Mouse (Mus musculus) Patski (cell line): ENCODE data around the gene Topors. TPM values are rescaled to one million over a fixed set of nuclear protein-coding genes. Genes with fewer than 3 reads are reported as not detected.

ENCODE experiments used
- ATAC-seq: fragments of 100-300 bp; one replicate; pipeline ENCODE4 v1.8.0; 2021
- CTCF ChIA-PET: fragments of 350-600 bp; sonication (Branson Sonifier 250); formaldehyde crosslinking; loops from one replicate; lab custom pipeline; 2022; ENCODE audit warnings: inconsistent platforms; lab: Charles Lee
- POLR2A ChIA-PET: fragments of 350-600 bp; sonication (Branson Sonifier 250); formaldehyde crosslinking; loops from one replicate; lab custom pipeline; 2022; ENCODE audit warnings: antibody characterized with exemption, inconsistent platforms; lab: Charles Lee
- DNase-seq: peaks from one replicate; pipeline ENCODE4 v3.0.0-alpha.2; 2011; ENCODE audit warnings: low read depth, low spot score
- H3K27me3 ChIP-seq: fragments of 371-371 bp; one replicate; pipeline ENCODE4 v1.5.1; 2021
- CTCF ChIP-seq: fragments of 100-300 bp; IDR thresholded peaks from one replicate; pipeline ENCODE4 v1.5.1; 2021
- in situ Hi-C: fragments of 300-500 bp; cut with MboI; formaldehyde crosslinking; loops from 3 replicates; pipeline ENCODE4 v1.11.1; 2018; ENCODE audit warnings: low pct_unique_long_range_greater_than_20kb, mixed read lengths
- polyA plus RNA-seq: library from polyadenylated mRNA; unstranded; gene quantifications from one replicate; pipeline ENCODE4 v1.2.3, GENCODE M21; 2021

The Topors gene
- polyA plus RNA-seq, 1 experiment from 2014 or later: 27.6 TPM

DNA sequence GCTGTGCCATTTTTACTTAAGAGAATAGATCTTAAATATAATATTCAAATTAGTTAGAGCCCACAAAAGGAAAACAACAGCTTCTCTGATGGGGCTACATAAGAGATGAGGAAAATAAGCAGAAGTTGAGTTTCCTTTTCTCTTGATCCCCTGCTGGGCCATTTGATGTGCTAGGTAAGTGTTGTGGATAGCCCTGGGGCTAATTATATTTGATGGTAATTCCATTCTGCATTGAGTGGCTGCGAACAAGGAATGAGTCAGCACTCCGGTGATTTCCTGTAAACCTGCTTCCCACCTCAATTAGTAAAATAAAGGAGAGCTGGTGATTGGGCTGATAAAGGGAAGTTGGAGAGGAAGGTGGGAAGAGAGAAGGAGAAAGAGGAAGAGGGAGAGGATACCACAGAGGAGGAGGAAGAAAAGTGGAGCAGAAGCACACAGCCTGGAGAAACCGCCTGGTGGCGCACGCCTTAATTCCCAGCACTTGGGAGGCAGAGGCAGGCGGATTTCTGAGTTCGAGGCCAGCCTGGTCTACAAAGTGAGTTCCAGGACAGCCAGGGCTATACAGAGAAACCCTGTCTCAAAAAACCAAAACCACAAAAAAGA, 36.5 kb downstream of the Topors start:
- no peak for ATAC-seq
- in situ Hi-C loops: no loop called here
- no peak for DNase-seq
- ChIA-PET CTCF (no interaction called here), POLR2A (no interaction called here)
- H3K27me3 ChIP-seq: no peaks in the 10 kb centered on the region
- no peak for TF ChIP-seq CTCF

DNA sequence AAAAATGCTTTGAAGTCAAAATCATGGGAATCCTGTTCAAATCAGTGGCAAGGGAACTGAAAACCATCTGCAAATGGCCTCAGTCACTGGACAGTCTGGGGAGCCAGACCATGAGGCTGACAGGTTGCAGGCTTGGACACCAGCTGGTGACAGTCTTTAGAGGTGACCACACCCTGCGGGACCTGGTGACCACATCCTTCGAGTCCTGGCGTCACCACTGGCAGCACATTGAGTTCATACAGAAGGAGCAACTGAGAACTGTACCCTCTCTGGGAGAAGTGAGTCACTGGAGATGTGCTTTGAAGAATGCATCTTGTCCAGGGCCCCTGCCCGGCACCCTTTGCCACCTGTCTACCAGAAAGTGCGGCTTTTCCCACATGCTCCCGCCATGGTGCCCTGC, 39.9 kb downstream of the Topors start:
- DNase-seq (no peak), ATAC-seq (no peak)
- no peaks in the 10 kb centered on the region for H3K27me3 ChIP-seq
- in situ Hi-C loops: no loop called here
- no peak for TF ChIP-seq CTCF
- CTCF ChIA-PET: no interaction called here
- POLR2A ChIA-PET: no interaction called here

DNA sequence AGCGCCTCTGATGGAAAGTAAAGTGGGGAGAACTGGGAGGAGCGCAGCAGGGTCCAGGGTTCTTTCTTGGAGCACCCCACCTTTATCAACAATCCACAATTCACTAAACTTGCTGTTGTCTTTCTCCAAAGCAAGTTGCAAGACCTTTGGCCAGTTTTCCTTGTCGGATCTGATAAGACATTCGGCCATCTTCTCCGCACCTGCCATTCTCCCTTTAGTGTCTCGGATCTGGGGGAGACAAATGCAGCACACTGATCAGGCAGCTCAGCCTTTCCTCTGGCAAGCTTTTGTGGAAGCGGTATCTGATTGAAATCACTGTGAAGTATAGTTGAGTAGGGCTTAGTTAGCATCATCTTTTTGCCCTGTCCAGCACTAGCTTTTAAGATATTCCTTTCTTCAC, 41.8 kb downstream of the Topors start:
- in situ Hi-C loops: no loop called here
- no peak for TF ChIP-seq CTCF
- ChIA-PET CTCF (interaction anchor here (0.9 kb wide), 1 partner anchor 32 kb away, joined by 3 read pairs; no protein-coding TSS in a partner anchor), POLR2A (no interaction called here)
- ATAC-seq (no peak), DNase-seq (no peak)
- H3K27me3 ChIP-seq: no peaks in the 10 kb centered on the region

- in situ Hi-C loops: no loop called here
- ATAC-seq (no peak), DNase-seq (no peak)
- ChIA-PET POLR2A (no interaction called here), CTCF (interaction anchor here (0.9 kb wide), 1 partner anchor 32 kb away, joined by 3 read pairs; no protein-coding TSS in a partner anchor)
- H3K27me3 ChIP-seq: no peaks in the 10 kb centered on the region
- TF ChIP-seq CTCF: no peak
These were observed 42.5 kb downstream of the Topors start for GRCm38 (mm10) chr4:40227131-40227530.

DNA sequence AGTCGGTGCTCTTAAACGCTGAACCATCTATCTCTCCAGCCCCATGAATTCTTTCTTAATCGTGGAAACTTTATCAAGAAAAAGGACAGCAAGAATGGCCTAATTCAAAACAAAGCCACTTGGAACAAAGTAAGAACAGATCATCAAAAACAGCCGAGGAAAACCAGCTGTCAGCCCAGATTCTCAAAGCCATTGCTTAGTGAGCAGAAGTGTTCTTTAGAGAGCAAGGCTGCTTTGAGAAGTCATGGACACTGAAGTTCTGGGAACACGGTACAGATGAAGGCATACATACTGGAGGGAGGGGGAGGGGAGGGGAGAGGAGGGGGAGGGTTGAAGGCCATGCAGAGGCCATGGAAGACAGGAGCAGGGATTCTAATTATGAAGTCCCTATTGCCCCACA, 43.6 kb downstream of the Topors start:
- TF ChIP-seq CTCF: no peak
- in situ Hi-C loops: no loop called here
- POLR2A ChIA-PET: no interaction called here
- DNase-seq (no peak), ATAC-seq (no peak)
- CTCF ChIA-PET: no interaction called here
- H3K27me3 ChIP-seq: no peaks in the 10 kb centered on the region

GRCm38 (mm10) chr4:40221876-40222585, 47.6 kb downstream of the Topors start:
- POLR2A ChIA-PET: interaction anchor here (1.0 kb wide), 1 partner anchor 12 kb away, joined by 4 read pairs; no protein-coding TSS in a partner anchor
- CTCF ChIA-PET: interaction anchor here (1.4 kb wide), 1 partner anchor 8 kb away, joined by 3 read pairs; no protein-coding TSS in a partner anchor
- DNase-seq: no peak
- TF ChIP-seq CTCF: no peak
- in situ Hi-C loops: no loop called here
- ATAC-seq: no peak
- no peaks in the 10 kb centered on the region for H3K27me3 ChIP-seq

- ATAC-seq (no peak), DNase-seq (no peak)
- H3K27me3 ChIP-seq: no peaks in the 10 kb centered on the region
- ChIA-PET POLR2A (interaction anchor here (1.0 kb wide), 1 partner anchor 11 kb away, joined by 4 read pairs; no protein-coding TSS in a partner anchor), CTCF (interaction anchor here (1.4 kb wide), 1 partner anchor 9 kb away, joined by 3 read pairs; no protein-coding TSS in a partner anchor)
- in situ Hi-C loops: no loop called here
- no peak for TF ChIP-seq CTCF
These were observed 48.5 kb downstream of the Topors start for GRCm38 (mm10) chr4:40221004-40221760.

DNA sequence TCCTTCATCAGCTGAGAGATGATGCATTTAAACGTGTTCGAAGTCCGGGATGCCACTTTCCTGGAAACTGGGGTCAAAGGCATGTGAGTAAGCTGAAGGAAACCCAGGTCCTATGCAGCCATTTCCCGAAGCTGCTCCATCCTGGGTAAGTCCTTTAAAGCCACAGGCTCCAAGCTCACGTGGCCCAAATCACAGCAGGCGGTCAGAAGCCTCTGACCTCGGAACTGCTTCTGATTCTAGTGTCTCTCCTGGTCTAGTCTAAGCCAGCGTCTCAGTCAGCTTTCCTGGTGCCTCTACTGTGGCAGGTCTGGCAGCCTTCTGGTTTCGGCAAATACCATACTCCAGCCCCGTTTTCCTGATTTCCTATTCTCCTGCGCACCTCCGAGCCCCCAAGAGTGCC, 49.2 kb downstream of the Topors start:
- no peak for TF ChIP-seq CTCF
- DNase-seq (no peak), ATAC-seq (no peak)
- no peaks in the 10 kb centered on the region for H3K27me3 ChIP-seq
- CTCF ChIA-PET: interaction anchor here (1.4 kb wide), 1 partner anchor 10 kb away, joined by 3 read pairs; no protein-coding TSS in a partner anchor
- POLR2A ChIA-PET: no interaction called here
- in situ Hi-C loops: no loop called here

- no peak for ATAC-seq
- no peak for TF ChIP-seq CTCF
These were observed 51.3 kb downstream of the Topors start for GRCm38 (mm10) chr4:40218382-40218781.

DNA sequence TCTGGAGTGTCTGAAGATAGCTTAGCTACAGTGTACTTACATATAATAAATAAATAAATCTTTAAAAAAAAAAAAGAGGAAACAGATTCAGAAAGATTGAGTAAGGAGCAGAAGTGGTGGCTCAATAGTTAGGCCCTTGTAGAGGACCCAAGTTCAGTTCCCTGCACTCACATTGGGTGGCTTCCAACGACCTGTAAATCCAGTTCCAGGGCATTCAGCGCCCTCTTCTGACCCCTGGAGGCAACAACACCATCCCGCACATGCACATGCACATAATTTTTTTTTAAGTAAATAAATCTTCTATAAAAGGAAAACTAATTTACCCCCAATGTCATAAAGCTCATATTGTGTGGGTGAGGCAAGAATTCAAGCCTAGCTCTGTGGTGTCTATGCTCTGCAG, 51.7 kb downstream of the Topors start:
- ChIA-PET CTCF (interaction anchor here (0.6 to 1.4 kb wide), 2 partner anchors 12 to 35 kb away, joined by 3 read pairs; no protein-coding TSS in a partner anchor), POLR2A (interaction anchor here (0.6 kb wide), 1 partner anchor 10 kb away, joined by 3 read pairs; no protein-coding TSS in a partner anchor)
- DNase-seq: no peak
- no peaks in the 10 kb centered on the region for H3K27me3 ChIP-seq
- in situ Hi-C loops: no loop called here
- no peak for ATAC-seq
- peak; percentile 43 for TF ChIP-seq CTCF

More at GRCm38 (mm10) chr4:40218382-40218781, 51.3 kb downstream of the Topors start:
- no peaks in the 10 kb centered on the region for H3K27me3 ChIP-seq
- ChIA-PET POLR2A (interaction anchor here (0.6 kb wide), 1 partner anchor 11 kb away, joined by 3 read pairs; no protein-coding TSS in a partner anchor), CTCF (no interaction called here)
- no peak for DNase-seq
- in situ Hi-C loops: no loop called here
